Mouse (Mus musculus) lung, adult 2 months (tissue): ENCODE measurements around the gene Tdrd5.

Experiments
- CTCF ChIP-seq: fragments of 200-500 bp; IDR thresholded peaks from 2 replicates; pipeline ENCODE4 v1.5.1; 2011; ENCODE audit warnings: mild to moderate bottlenecking, low read length, control low read depth; ENCODE audit not compliant: insufficient read depth
- POLR2A ChIP-seq: fragments of 200-500 bp; IDR thresholded peaks from 2 replicates; pipeline ENCODE4 v1.6.1; 2011; ENCODE audit warnings: low read depth, mild to moderate bottlenecking, control low read depth, low read length, borderline replicate concordance; ENCODE audit errors: extremely low read depth

DNA sequence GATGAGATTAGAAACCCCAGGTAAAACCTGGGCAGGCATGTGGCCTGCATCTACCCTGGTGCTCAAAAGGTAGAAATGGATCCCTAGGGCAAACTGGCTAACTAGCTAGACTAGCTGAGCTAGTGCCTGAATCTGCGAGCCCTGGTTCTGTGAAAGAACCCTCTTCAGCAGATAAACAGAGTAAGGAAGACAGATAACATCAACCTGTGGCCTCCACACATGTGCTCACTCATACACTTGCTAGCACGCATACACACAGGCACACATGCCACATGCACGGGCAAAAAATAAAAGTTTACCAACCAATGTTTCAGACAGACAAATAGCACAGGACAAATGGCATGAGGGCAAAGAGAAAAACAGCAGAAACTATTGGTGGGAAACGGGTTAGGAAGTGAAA lies 47.0 kb upstream of the Tdrd5 start:
- no peak for TF ChIP-seq POLR2A
- TF ChIP-seq CTCF, result no peak
